Mouse (Mus musculus): ENCODE measurements around the gene Chmp1a. TPM values are rescaled to one million over a fixed set of nuclear protein-coding genes. Genes with fewer than 3 reads are reported as not detected.
A peak's percentile ranks its signal among the peaks of the same experiment; 100 is the strongest.
"Not testable (repeated sequence)": the region's sequence is repeated elsewhere in the genome, so short reads cannot be mapped to it uniquely, and the experiment has no call there.

The Chmp1a gene
- polyA plus RNA-seq, 1 experiment from 2014 or later = 138 TPM

DNA sequence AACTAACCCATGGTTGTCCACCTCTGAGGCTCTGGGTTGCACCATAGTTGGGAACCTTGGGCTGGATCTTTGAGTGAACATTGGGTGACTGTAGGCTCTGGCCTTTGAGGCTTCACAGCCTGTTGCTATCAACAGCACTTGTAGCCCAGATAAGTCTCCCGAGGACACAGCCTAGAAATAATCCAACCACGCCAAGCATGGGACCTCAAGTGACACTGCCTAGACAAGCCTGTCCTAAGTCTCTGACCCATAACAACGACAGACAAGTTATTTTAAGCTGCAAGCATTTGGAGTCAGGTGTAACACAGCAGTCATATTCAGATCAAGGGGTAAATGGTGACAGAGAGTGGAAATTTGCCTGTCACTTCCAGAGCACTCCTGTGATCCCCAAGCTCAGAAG lies 2.9 kb upstream of the Chmp1a start:
- H3K9ac ChIP-seq (ENCODE audit: low read length) = no peak overlapping the region
- no peak overlapping the region for H3K4me3 ChIP-seq (ENCODE audit: low read length)
- H3K4me1 ChIP-seq (replicated peaks; ENCODE audit: control insufficient read depth, insufficient read depth, low read length) = peaks cover 13% of the 10 kb centered on the region
- H3K9me3 ChIP-seq (ENCODE audit: control insufficient read depth, low read length) = no peaks in the 10 kb centered on the region
- H3K4me2 ChIP-seq (ENCODE audit: low read depth, low read length) = no peak overlapping the region
- ATAC-seq (ENCODE audit: low read depth) = no peak
- H3K27ac ChIP-seq (ENCODE audit: low read length) = no peak overlapping the region
- WGBS = 65% methylated on average over 3 of the region's 3 CpGs
- H3K36me3 ChIP-seq (ENCODE audit: control insufficient read depth, insufficient read depth, low read length) = no peaks in the 10 kb centered on the region
- no peaks in the 10 kb centered on the region for H3K27me3 ChIP-seq (ENCODE audit: control insufficient read depth, insufficient read depth, low read depth, low read length)

DNA sequence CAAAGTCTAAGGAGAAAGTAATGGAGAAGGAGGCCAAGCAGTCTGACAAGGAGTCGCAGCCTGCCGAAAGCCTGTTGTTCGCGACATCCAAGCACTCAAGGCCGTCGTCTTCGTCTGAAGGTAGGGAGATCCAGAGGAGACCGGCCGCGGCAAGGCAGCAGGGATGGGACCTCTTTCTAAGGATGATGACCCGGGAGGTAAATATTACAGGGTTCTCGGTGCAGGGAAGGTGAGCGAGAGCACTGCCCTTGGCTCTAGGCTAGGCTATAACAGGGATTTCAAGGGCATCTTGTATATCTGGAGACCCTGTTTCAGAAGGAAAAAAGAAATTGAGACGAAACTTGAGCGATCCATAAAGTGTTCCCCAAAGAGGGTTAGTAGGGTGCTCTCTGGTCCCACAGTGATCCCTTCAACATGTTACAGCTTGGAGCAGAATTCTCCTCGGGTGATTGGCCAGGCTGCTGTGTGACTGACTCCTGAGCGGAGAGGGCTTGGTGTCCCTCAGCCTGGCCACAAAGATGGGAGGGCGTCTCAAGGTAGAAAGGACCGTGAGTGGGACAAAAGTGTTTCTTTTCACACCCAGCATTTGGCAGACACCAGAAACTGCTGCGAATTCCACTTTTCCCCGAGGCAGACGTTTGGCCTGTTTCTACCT lies 682 bp upstream of the Chmp1a start:
- Histone ChIP-seq H3K36me3 (ENCODE audit: control insufficient read depth, insufficient read depth, low read length) (peaks cover 9% of the 10 kb centered on the region), H3K4me2 (ENCODE audit: low read depth, low read length) (peak overlapping the region; percentile 88), H3K9me3 (ENCODE audit: control insufficient read depth, low read length) (no peaks in the 10 kb centered on the region), H3K4me3 (ENCODE audit: low read length) (peak overlapping the region; percentile 92), H3K4me1 (replicated peaks; ENCODE audit: control insufficient read depth, insufficient read depth, low read length) (peaks cover 13% of the 10 kb centered on the region), H3K27ac (ENCODE audit: low read length) (peak overlapping the region; percentile 35; the same call in 1 of the 2 replicates), H3K9ac (ENCODE audit: low read length) (peak overlapping the region; percentile 98), H3K27me3 (ENCODE audit: control insufficient read depth, insufficient read depth, low read depth, low read length) (no peaks in the 10 kb centered on the region)
- WGBS = 12% methylated on average over 22 of the region's 22 CpGs
- peak; percentile 23 for ATAC-seq (ENCODE audit: low read depth)

DNA sequence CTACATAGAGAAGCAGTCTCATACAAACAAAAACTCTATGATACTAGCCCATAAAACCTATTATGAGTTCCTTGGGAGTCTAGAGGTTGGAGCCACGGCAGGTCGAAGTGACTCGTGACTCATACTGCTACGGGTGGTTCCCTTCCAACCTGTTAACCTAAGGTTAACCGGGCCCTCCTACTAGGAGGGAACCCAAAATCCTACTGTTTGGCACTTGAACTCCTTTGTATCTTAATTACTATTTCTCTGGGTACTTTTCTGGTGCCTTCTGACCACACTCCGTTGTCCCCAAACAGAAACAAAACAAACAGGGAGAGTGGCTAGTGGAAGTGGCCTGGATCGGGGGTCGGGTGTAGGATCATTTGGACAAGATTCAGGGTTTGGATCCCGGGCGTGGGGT lies 687 bp downstream of the Chmp1a start:
- Histone ChIP-seq H3K27ac (ENCODE audit: low read length) (0 out of 2 replicates have a peak overlapping the region, but pooled peaks have one; percentile 24), H3K4me1 (replicated peaks; ENCODE audit: control insufficient read depth, insufficient read depth, low read length) (peaks cover 13% of the 10 kb centered on the region), H3K9ac (ENCODE audit: low read length) (peak overlapping the region; percentile 98), H3K4me3 (ENCODE audit: low read length) (peak overlapping the region; percentile 92), H3K27me3 (ENCODE audit: control insufficient read depth, insufficient read depth, low read depth, low read length) (no peaks in the 10 kb centered on the region), H3K36me3 (ENCODE audit: control insufficient read depth, insufficient read depth, low read length) (peaks cover 17% of the 10 kb centered on the region), H3K9me3 (ENCODE audit: control insufficient read depth, low read length) (no peaks in the 10 kb centered on the region), H3K4me2 (ENCODE audit: low read depth, low read length) (peak overlapping the region; percentile 88)
- ATAC-seq (ENCODE audit: low read depth) = no peak
- WGBS = 36% methylated on average over 10 of the region's 10 CpGs

DNA sequence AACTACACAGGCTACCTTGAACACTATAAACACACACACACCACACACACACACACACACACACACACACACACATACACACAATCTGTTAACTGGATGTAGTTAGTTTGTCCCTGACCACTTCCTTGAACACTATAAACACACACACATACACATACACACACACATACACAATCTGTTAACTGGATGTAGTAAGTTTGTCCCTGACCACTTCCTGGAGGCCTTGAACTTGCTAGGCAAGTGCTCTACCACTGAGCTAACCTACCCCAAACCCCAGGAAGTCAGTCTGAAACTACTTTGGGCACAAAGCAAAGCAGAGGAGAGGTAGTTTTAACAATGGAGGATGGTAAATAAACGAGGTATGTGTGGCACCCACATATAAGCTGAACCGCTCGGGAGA lies 9.0 kb downstream of the Chmp1a start:
- Histone ChIP-seq H3K27me3 (ENCODE audit: control insufficient read depth, insufficient read depth, low read depth, low read length) (no peaks in the 10 kb centered on the region), H3K9ac (ENCODE audit: low read length) (no peak overlapping the region), H3K4me1 (replicated peaks; ENCODE audit: control insufficient read depth, insufficient read depth, low read length) (0 out of 2 replicates have a peak, but pooled peaks cover 4% of the 10 kb centered on the region), H3K36me3 (ENCODE audit: control insufficient read depth, insufficient read depth, low read length) (peaks cover 22% of the 10 kb centered on the region), H3K4me3 (ENCODE audit: low read length) (no peak overlapping the region), H3K9me3 (ENCODE audit: control insufficient read depth, low read length) (no peaks in the 10 kb centered on the region), H3K27ac (ENCODE audit: low read length) (no peak overlapping the region), H3K4me2 (ENCODE audit: low read depth, low read length) (no peak overlapping the region)
- 79% methylated on average over 3 of the region's 3 CpGs for WGBS
- ATAC-seq (ENCODE audit: low read depth) = no peak

DNA sequence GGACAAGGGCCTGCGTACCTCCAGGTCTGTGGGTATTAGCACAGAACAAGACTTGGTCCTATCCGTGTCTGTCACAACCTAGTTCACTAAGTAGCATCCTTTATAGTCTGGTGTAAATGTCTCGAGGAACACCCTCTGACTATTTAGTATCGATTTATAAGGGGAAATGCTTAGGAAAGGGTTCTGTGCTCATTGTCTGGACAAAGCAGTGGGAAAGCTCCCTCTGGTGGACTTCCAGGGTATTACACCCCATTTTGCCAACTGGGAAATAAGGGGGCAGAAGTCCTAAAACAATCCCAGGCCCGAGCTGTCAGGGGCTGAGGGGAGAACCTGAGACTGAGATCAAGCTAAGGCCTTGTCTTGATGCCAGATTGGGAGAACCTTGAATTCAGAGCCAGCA lies 10.3 kb downstream of the Chmp1a start:
- Histone ChIP-seq H3K27me3 (ENCODE audit: control insufficient read depth, insufficient read depth, low read depth, low read length) (no peaks in the 10 kb centered on the region), H3K36me3 (ENCODE audit: control insufficient read depth, insufficient read depth, low read length) (peaks cover 18% of the 10 kb centered on the region), H3K4me2 (ENCODE audit: low read depth, low read length) (no peak overlapping the region), H3K9me3 (ENCODE audit: control insufficient read depth, low read length) (no peaks in the 10 kb centered on the region), H3K4me3 (ENCODE audit: low read length) (no peak overlapping the region), H3K27ac (ENCODE audit: low read length) (no peak overlapping the region), H3K9ac (ENCODE audit: low read length) (no peak overlapping the region), H3K4me1 (replicated peaks; ENCODE audit: control insufficient read depth, insufficient read depth, low read length) (0 out of 2 replicates have a peak, but pooled peaks cover 4% of the 10 kb centered on the region)
- WGBS = 25% methylated on average over 5 of the region's 5 CpGs
- no peak for ATAC-seq (ENCODE audit: low read depth)

DNA sequence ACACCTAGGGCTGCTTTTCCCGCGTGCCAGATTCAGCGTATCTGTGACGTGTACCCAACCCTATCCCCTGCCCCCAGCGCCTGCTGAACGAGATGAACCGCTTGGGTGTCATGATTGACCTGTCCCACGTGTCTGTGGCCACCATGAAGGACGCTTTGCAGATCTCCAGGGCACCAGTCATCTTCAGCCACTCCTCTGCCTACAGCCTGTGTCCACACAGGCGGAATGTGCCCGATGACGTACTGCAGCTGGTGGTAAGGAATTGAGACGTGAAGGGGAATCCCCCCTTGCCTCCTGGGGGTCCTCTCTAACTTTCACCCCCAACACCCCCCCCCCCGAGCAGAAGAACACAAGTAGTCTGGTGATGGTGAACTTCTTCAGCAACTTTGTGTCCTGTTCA lies 12.7 kb downstream of the Chmp1a start:
- Histone ChIP-seq H3K4me2 (ENCODE audit: low read depth, low read length) (no peak overlapping the region), H3K27me3 (ENCODE audit: control insufficient read depth, insufficient read depth, low read depth, low read length) (no peaks in the 10 kb centered on the region), H3K4me1 (replicated peaks; ENCODE audit: control insufficient read depth, insufficient read depth, low read length) (0 out of 2 replicates have a peak, but pooled peaks cover 4% of the 10 kb centered on the region), H3K9ac (ENCODE audit: low read length) (no peak overlapping the region), H3K36me3 (ENCODE audit: control insufficient read depth, insufficient read depth, low read length) (peaks cover 7% of the 10 kb centered on the region), H3K27ac (ENCODE audit: low read length) (no peak overlapping the region), H3K4me3 (ENCODE audit: low read length) (no peak overlapping the region), H3K9me3 (ENCODE audit: control insufficient read depth, low read length) (no peaks in the 10 kb centered on the region)
- WGBS = 34% methylated on average over 14 of the region's 14 CpGs
- peak; percentile 64 for ATAC-seq (ENCODE audit: low read depth)

DNA sequence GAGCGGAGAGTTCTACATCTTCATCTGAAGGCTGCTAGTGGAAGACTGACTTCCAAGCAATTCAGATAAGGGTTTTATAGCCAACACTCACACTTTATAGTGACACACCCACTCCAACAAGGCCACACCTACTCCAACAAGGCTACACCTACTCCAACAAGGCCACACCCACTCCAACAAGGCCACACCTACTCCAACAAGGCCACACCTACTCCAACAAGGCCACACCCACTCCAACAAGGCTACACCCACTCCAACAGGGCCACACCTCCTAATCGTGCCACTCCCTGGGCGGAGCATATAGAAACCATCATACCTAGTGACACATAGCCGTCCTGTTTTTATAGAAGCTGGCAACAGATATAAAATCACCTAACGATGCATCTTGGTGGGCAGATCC lies 15.5 kb downstream of the Chmp1a start:
- not testable (repeated sequence) for H3K9ac ChIP-seq (ENCODE audit: low read length); H3K4me3 ChIP-seq (ENCODE audit: low read length); H3K9me3 ChIP-seq (ENCODE audit: control insufficient read depth, low read length); H3K27me3 ChIP-seq (ENCODE audit: control insufficient read depth, insufficient read depth, low read depth, low read length); H3K27ac ChIP-seq (ENCODE audit: low read length); H3K4me1 ChIP-seq (replicated peaks; ENCODE audit: control insufficient read depth, insufficient read depth, low read length); ATAC-seq (ENCODE audit: low read depth); H3K4me2 ChIP-seq (ENCODE audit: low read depth, low read length); H3K36me3 ChIP-seq (ENCODE audit: control insufficient read depth, insufficient read depth, low read length)
- WGBS = 77% methylated on average over 5 of the region's 5 CpGs

DNA sequence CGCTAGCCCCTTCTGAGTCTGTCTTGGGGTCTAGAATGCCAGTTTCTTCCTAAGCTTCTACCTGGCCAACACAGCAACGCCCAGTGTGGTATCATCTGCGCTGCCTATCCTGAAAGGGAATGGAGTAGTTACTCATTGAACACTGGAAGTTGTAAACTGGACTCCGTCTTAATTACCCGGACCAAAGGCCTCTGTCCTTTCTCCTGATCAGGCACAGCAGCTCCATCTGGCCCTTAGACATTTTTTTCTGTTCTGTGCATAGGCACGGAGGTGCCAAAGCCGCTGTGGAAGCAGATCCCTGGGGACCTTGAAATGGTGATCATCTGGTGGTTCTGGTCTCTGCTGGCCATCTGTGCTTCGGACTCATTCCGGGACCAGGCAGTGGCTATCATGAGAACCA lies 18.8 kb downstream of the Chmp1a start:
- no peaks in the 10 kb centered on the region for H3K27me3 ChIP-seq (ENCODE audit: control insufficient read depth, insufficient read depth, low read depth, low read length)
- no peaks in the 10 kb centered on the region for H3K36me3 ChIP-seq (ENCODE audit: control insufficient read depth, insufficient read depth, low read length)
- peaks cover 8% of the 10 kb centered on the region for H3K4me1 ChIP-seq (replicated peaks; ENCODE audit: control insufficient read depth, insufficient read depth, low read length)
- H3K4me2 ChIP-seq (ENCODE audit: low read depth, low read length) = no peak overlapping the region
- no peak overlapping the region for H3K27ac ChIP-seq (ENCODE audit: low read length)
- no peak overlapping the region for H3K4me3 ChIP-seq (ENCODE audit: low read length)
- H3K9me3 ChIP-seq (ENCODE audit: control insufficient read depth, low read length) = no peaks in the 10 kb centered on the region
- no peak overlapping the region for H3K9ac ChIP-seq (ENCODE audit: low read length)
- WGBS = 87% methylated on average over 9 of the region's 9 CpGs
- no peak for ATAC-seq (ENCODE audit: low read depth)

DNA sequence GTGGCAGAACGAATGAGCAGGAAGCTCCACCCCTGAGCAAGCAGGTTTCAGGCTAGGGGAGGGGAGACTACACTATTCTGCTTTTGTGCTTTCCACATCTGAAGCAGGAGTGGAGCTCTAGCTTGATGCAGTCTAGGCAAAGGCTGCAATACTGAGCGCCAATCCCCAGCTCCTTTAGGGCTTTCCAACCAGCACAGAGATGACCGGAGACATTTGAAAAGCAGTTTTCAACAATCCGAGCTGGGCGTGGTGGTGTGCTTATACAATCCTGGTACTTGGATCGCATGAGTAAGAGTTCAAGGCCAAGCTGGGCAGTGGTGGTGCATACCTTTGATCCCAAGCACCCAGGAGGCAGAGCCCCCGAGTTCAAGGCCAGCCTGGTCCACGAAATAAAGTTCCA lies 20.7 kb downstream of the Chmp1a start:
- H3K4me2 ChIP-seq (ENCODE audit: low read depth, low read length) = no peak overlapping the region
- WGBS = 50% methylated on average over 7 of the region's 8 CpGs
- no peak overlapping the region for H3K27ac ChIP-seq (ENCODE audit: low read length)
- no peaks in the 10 kb centered on the region for H3K9me3 ChIP-seq (ENCODE audit: control insufficient read depth, low read length)
- peaks cover 11% of the 10 kb centered on the region for H3K4me1 ChIP-seq (replicated peaks; ENCODE audit: control insufficient read depth, insufficient read depth, low read length)
- no peak overlapping the region for H3K4me3 ChIP-seq (ENCODE audit: low read length)
- H3K36me3 ChIP-seq (ENCODE audit: control insufficient read depth, insufficient read depth, low read length) = no peaks in the 10 kb centered on the region
- no peaks in the 10 kb centered on the region for H3K27me3 ChIP-seq (ENCODE audit: control insufficient read depth, insufficient read depth, low read depth, low read length)
- no peak for ATAC-seq (ENCODE audit: low read depth)
- no peak overlapping the region for H3K9ac ChIP-seq (ENCODE audit: low read length)

Measured in lung, embryonic 16.5 days (tissue).